Mouse (Mus musculus): ENCODE measurements at regions not wholly inside any gene's neighbourhood (a gene's known extent, or its start where the extent isn't known, plus 50 kb on each side); places are given as distances from the start of the nearest gene placed in this dataset.

- DNase-seq (no peak), ATAC-seq (ENCODE audit: insufficient read depth) (no peak)
- no peak overlapping the region for H3K27ac ChIP-seq (ENCODE audit: low read depth)
- TF ChIP-seq CTCF (IDR thresholded peaks at IDR 0.05; ENCODE audit: low read depth): no peak
- 93% methylated on average over 3 of the region's 3 CpGs for WGBS
- H3K27me3 ChIP-seq (ENCODE audit: insufficient read depth, low read length): no peaks in the 10 kb centered on the region
- no peaks in the 10 kb centered on the region for H3K9me3 ChIP-seq (ENCODE audit: low read depth, low read length)
- no peak overlapping the region for H3K4me2 ChIP-seq
- H3K9ac ChIP-seq: no peak overlapping the region
- peaks cover 4% of the 10 kb centered on the region for H3K4me1 ChIP-seq (ENCODE audit: insufficient read depth)
- no peaks in the 10 kb centered on the region for H3K36me3 ChIP-seq (ENCODE audit: insufficient read depth)
- H3K4me3 ChIP-seq (ENCODE audit: low read depth, low read length): no peak overlapping the region
These were observed 63.9 kb upstream of the March10 start for GRCm38 (mm10) chr11:105520398-105520797.

DNA sequence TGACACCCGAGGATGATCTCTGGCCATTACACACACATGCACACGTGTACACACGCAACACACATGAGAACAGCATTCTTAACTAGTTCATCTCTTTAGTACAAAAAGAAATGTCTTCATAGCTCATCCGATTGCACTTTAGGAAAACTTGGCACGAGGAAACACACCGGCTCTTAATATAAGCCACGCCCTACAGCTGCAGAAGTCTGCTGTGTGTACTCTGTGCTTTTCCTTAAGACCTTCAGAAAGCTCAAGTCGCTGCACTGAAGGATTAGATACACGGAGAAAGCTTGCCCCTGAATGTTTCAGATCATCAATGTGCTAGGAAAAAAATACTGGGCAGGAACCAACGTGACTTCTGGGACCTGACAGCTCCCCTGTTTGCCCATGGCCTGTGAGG, 56.7 kb upstream of the March10 start:
- Histone ChIP-seq H3K4me3 (ENCODE audit: low read depth, low read length) (no peak overlapping the region), H3K36me3 (ENCODE audit: insufficient read depth) (no peaks in the 10 kb centered on the region), H3K9me3 (ENCODE audit: low read depth, low read length) (no peaks in the 10 kb centered on the region), H3K4me2 (no peak overlapping the region), H3K4me1 (ENCODE audit: insufficient read depth) (0 out of 2 replicates have a peak, but pooled peaks cover 4% of the 10 kb centered on the region), H3K27ac (ENCODE audit: low read depth) (no peak overlapping the region), H3K27me3 (ENCODE audit: insufficient read depth, low read length) (no peaks in the 10 kb centered on the region), H3K9ac (no peak overlapping the region)
- TF ChIP-seq CTCF (IDR thresholded peaks at IDR 0.05; ENCODE audit: low read depth): no peak
- 52% methylated on average over 10 of the region's 10 CpGs for WGBS
- no peak for DNase-seq
- ATAC-seq (ENCODE audit: insufficient read depth): no peak

GRCm38 (mm10) chr11:105510626-105511025, 54.1 kb upstream of the March10 start:
- no peak overlapping the region for H3K9ac ChIP-seq
- peaks cover 15% of the 10 kb centered on the region; the same call in 1 of the 2 replicates for H3K4me1 ChIP-seq (ENCODE audit: insufficient read depth)
- H3K27ac ChIP-seq (ENCODE audit: low read depth): no peak overlapping the region
- H3K36me3 ChIP-seq (ENCODE audit: insufficient read depth): no peaks in the 10 kb centered on the region
- H3K4me2 ChIP-seq: no peak overlapping the region
- no peak for TF ChIP-seq CTCF (IDR thresholded peaks at IDR 0.05; ENCODE audit: low read depth)
- H3K9me3 ChIP-seq (ENCODE audit: low read depth, low read length): no peaks in the 10 kb centered on the region
- DNase-seq (no peak), ATAC-seq (ENCODE audit: insufficient read depth) (no peak)
- 61% methylated on average over 4 of the region's 4 CpGs for WGBS
- no peak overlapping the region for H3K4me3 ChIP-seq (ENCODE audit: low read depth, low read length)
- no peaks in the 10 kb centered on the region for H3K27me3 ChIP-seq (ENCODE audit: insufficient read depth, low read length)

DNA sequence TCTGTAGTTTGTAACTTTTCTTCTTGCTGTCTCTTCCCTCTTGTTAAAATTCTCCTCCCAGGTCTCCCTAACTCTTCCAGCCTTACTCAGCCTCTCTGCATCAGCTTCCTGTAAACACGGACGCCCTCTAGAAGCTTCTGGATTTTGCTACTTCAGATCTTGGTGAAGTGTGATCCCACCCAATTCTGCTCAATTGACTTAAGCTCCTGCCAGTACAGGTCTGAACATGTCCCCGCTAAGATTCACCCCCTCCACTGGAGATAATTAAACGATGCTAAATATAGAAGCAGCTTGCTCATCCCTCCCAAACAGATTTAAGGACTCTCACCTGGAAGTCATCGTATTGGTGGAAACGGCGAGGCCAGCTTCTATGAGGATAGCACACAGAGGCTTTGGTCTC, 53.5 kb upstream of the March10 start:
- no peaks in the 10 kb centered on the region for H3K36me3 ChIP-seq (ENCODE audit: insufficient read depth)

DNA sequence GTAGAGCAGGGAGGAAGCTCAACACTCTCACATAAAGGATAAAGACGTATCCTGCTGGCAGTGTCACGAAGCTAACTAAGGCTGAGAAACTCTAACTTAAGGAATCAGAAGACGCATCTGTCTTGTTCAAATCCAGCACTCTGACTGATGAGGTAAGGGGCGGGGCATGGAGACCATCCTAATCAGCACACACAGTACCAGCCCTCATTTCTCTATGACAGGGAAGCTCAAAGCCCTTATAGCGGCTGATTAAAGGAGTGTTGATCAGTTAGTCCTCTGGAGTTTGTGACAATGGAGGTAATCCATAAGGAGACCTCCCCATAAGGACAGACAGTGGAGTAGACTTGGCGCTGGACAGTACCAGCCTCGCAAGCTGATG, 52.1 kb upstream of the March10 start:
- no peak overlapping the region for H3K27ac ChIP-seq (ENCODE audit: low read depth)
- WGBS: 60% methylated on average over 7 of the region's 7 CpGs
- no peak for TF ChIP-seq CTCF (IDR thresholded peaks at IDR 0.05; ENCODE audit: low read depth)

More for the DNA sequence above, 53.5 kb upstream of the March10 start:
- Histone ChIP-seq H3K4me2 (no peak overlapping the region), H3K27me3 (ENCODE audit: insufficient read depth, low read length) (no peaks in the 10 kb centered on the region), H3K9ac (no peak overlapping the region), H3K4me1 (ENCODE audit: insufficient read depth) (peaks cover 21% of the 10 kb centered on the region), H3K4me3 (ENCODE audit: low read depth, low read length) (no peak overlapping the region), H3K9me3 (ENCODE audit: low read depth, low read length) (no peaks in the 10 kb centered on the region), H3K27ac (ENCODE audit: low read depth) (no peak overlapping the region)
- 52% methylated on average over 7 of the region's 7 CpGs for WGBS
- ATAC-seq (ENCODE audit: insufficient read depth) (no peak), DNase-seq (no peak)
- TF ChIP-seq CTCF (IDR thresholded peaks at IDR 0.05; ENCODE audit: low read depth): no peak

DNA sequence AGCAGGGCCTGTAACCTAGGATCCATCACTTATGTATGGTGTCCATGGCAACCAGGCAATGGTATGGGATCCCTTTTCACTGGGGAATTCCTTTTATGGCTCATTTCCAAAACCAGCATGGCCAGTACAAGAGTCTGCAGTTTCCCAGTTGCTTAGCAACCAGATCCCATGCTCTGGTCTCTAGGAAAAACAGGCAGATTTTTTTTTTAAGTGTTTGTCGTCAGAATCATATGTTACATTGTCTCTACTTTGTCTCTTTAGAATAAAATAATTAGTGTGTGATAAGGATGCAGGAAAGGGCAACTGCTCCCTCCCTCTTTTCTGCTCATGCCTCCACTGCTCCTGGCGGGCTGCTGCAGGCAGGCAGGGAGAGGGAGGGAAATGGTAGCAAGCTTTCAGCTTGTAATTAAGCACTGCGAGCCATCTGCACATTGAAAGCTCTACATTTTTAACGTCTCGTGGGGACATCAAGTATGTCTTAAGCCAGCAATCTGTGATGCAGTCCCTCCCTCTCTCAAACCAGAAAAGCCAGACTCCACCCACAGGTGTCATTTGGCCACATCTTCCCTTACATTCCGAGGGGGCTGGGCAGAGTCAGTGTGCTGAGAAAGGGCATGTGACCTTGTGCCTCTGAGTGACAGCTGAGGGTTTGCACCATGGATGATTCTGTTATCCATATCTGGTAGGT, 51.6 kb upstream of the March10 start:
- H3K36me3 ChIP-seq (ENCODE audit: insufficient read depth): no peaks in the 10 kb centered on the region
- no peak overlapping the region for H3K4me2 ChIP-seq
- DNase-seq (peak; percentile 77), ATAC-seq (ENCODE audit: insufficient read depth) (peak; percentile 66; the same call in 1 of the 2 replicates)
- WGBS: 5% methylated on average over 6 of the region's 6 CpGs
- H3K9me3 ChIP-seq (ENCODE audit: low read depth, low read length): no peaks in the 10 kb centered on the region
- H3K4me3 ChIP-seq (ENCODE audit: low read depth, low read length): no peak overlapping the region
- no peaks in the 10 kb centered on the region for H3K27me3 ChIP-seq (ENCODE audit: insufficient read depth, low read length)
- no peak overlapping the region for H3K9ac ChIP-seq
- TF ChIP-seq CTCF (IDR thresholded peaks at IDR 0.05; ENCODE audit: low read depth): 0 out of 2 replicates have a peak, but pooled peaks have one; percentile 6
- peaks cover 21% of the 10 kb centered on the region for H3K4me1 ChIP-seq (ENCODE audit: insufficient read depth)
- H3K27ac ChIP-seq (ENCODE audit: low read depth): no peak overlapping the region

More for the DNA sequence above, 52.1 kb upstream of the March10 start:
- Histone ChIP-seq H3K4me3 (ENCODE audit: low read depth, low read length) (no peak overlapping the region), H3K4me2 (no peak overlapping the region), H3K4me1 (ENCODE audit: insufficient read depth) (peaks cover 21% of the 10 kb centered on the region), H3K27me3 (ENCODE audit: insufficient read depth, low read length) (no peaks in the 10 kb centered on the region), H3K36me3 (ENCODE audit: insufficient read depth) (no peaks in the 10 kb centered on the region), H3K9me3 (ENCODE audit: low read depth, low read length) (no peaks in the 10 kb centered on the region), H3K9ac (no peak overlapping the region)
- DNase-seq: no peak
- ATAC-seq (ENCODE audit: insufficient read depth): no peak; the same call in 1 of the 2 replicates

DNA sequence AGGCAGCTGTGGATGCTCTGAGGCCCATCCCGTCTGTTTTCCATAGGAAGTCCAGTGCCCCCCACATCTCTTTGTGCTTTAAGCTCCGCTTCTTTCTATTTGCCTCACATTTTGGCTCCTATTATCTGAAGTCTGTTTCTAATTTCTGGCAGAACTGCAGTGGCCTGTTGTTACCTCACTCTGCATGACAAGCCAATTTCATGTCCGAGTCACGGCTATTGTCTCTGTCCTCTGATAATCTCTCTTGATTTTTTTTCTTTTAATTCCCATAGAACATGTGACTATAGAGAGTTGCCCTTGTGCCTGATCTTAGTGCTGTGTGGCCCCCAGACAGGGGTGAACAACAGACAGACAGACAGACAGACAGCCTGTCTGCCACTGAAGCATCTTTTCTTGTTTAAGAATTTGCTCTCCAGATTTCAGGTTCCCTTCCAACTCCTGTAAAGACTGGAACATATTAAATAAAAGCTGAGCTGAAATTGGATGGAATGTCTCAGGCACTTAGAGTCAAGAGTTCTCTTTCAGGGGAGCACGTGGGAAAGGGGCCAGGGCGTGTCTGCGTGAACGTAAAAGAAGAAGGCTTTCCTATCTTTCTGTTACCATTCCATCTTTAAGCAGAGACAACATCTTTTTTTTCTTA, 50.9 kb upstream of the March10 start:
- no peak overlapping the region for H3K4me3 ChIP-seq (ENCODE audit: low read depth, low read length)
- TF ChIP-seq CTCF (IDR thresholded peaks at IDR 0.05; ENCODE audit: low read depth): no peak
- H3K4me1 ChIP-seq (ENCODE audit: insufficient read depth): peaks cover 17% of the 10 kb centered on the region
- peak overlapping the region; percentile 2; the same call in 1 of the 2 replicates for H3K27ac ChIP-seq (ENCODE audit: low read depth)
- no peaks in the 10 kb centered on the region for H3K9me3 ChIP-seq (ENCODE audit: low read depth, low read length)
- no peak overlapping the region for H3K9ac ChIP-seq
- H3K36me3 ChIP-seq (ENCODE audit: insufficient read depth): no peaks in the 10 kb centered on the region
- no peaks in the 10 kb centered on the region for H3K27me3 ChIP-seq (ENCODE audit: insufficient read depth, low read length)
- 43% methylated on average over 8 of the region's 8 CpGs for WGBS
- H3K4me2 ChIP-seq: no peak overlapping the region
- DNase-seq (no peak), ATAC-seq (ENCODE audit: insufficient read depth) (0 out of 2 replicates have a peak, but pooled peaks have one; percentile 7)
